Mouse (Mus musculus) natural killer cell, adult 2 months (primary cell): ENCODE measurements around the gene Frmpd2.
A peak's percentile ranks its signal among the peaks of the same experiment; 100 is the strongest.
"Not testable (repeated sequence)": the region's sequence is repeated elsewhere in the genome, so short reads cannot be mapped to it uniquely, and the experiment has no call there.

Experiments
- DNase-seq, 2 experiments: peaks; one replicate each; pipeline ENCODE4 v3.0.0; 2022; ENCODE audit warnings: low spot score in 2 of 2

Gene Frmpd2

GRCm38 (mm10) chr14:33471331-33471730 is at the start of gene Frmpd2:
TSS of gene Frmpd2 (plus strand) at chr14:33471696.
- DNase-seq = no peak

- no peak for DNase-seq
Observed at GRCm38 (mm10) chr14:33423003-33423402, 48.5 kb upstream of the Frmpd2 start.

GRCm38 (mm10) chr14:33424124-33424523 is 47.4 kb upstream of the Frmpd2 start:
- no peak for DNase-seq

- DNase-seq = not testable (repeated sequence)
Observed at GRCm38 (mm10) chr14:33432485-33432884, 39.0 kb upstream of the Frmpd2 start.

- no peak for DNase-seq
Observed at GRCm38 (mm10) chr14:33443780-33444179, 27.7 kb upstream of the Frmpd2 start.

GRCm38 (mm10) chr14:33445962-33446361 is 25.5 kb upstream of the Frmpd2 start:
- no peak for DNase-seq

- no peak for DNase-seq
Observed at GRCm38 (mm10) chr14:33446561-33447023, 24.9 kb upstream of the Frmpd2 start.

- DNase-seq = peak; percentile 97 to 99
Observed at GRCm38 (mm10) chr14:33447027-33447569, 24.4 kb upstream of the Frmpd2 start, which contains the start of gene Mapk8. TSS of gene Mapk8 (minus strand) at chr14:33447158.

GRCm38 (mm10) chr14:33448276-33448675 is 23.2 kb upstream of the Frmpd2 start:
- DNase-seq = no peak

- DNase-seq = no peak
Observed at GRCm38 (mm10) chr14:33449296-33449840, 22.1 kb upstream of the Frmpd2 start.

- no peak for DNase-seq
Observed at GRCm38 (mm10) chr14:33450331-33450730, 21.2 kb upstream of the Frmpd2 start.

GRCm38 (mm10) chr14:33463658-33464057 is 7.8 kb upstream of the Frmpd2 start:
- no peak for DNase-seq

- no peak for DNase-seq
Observed at GRCm38 (mm10) chr14:33467766-33468165, 3.7 kb upstream of the Frmpd2 start.

GRCm38 (mm10) chr14:33474461-33474860 is 3.0 kb downstream of the Frmpd2 start:
- no peak for DNase-seq

GRCm38 (mm10) chr14:33476094-33476760 is 4.7 kb downstream of the Frmpd2 start:
- DNase-seq = no peak

- DNase-seq = no peak
Observed at GRCm38 (mm10) chr14:33481991-33482390, 10.5 kb downstream of the Frmpd2 start.

GRCm38 (mm10) chr14:33487805-33488550 is 16.5 kb downstream of the Frmpd2 start:
- no peak for DNase-seq

- no peak for DNase-seq
Observed at GRCm38 (mm10) chr14:33495226-33495625, 23.7 kb downstream of the Frmpd2 start.

- no peak for DNase-seq
Observed at GRCm38 (mm10) chr14:33497418-33497817, 25.9 kb downstream of the Frmpd2 start.

- no peak for DNase-seq
Observed at GRCm38 (mm10) chr14:33498849-33499248, 27.4 kb downstream of the Frmpd2 start.

- DNase-seq = no peak
Observed at GRCm38 (mm10) chr14:33500631-33501030, 29.1 kb downstream of the Frmpd2 start.

- no peak for DNase-seq
Observed at GRCm38 (mm10) chr14:33503311-33503710, 31.8 kb downstream of the Frmpd2 start.
